Mouse (Mus musculus) hindbrain, postnatal 0 days (tissue): ENCODE measurements around the gene Cnnm3. TPM values are rescaled to one million over a fixed set of nuclear protein-coding genes. Genes with fewer than 3 reads are reported as not detected.
A peak's percentile ranks its signal among the peaks of the same experiment; 100 is the strongest.

Source experiments
- ATAC-seq: fragments of 200-750 bp; cut with Nextera tagmentation; 2 replicates; pipeline ENCODE4 v1.8.0; 2017; ENCODE audit warnings: mild to moderate bottlenecking, moderate TSS enrichment, moderate library complexity
- DNase-seq: peaks from one replicate; pipeline ENCODE4 v3.0.0-alpha.2; 2015; ENCODE audit warnings: low spot score
- H3K27ac ChIP-seq: fragments of 300-500 bp; sonication (generic); 2 replicates; pipeline ENCODE4 v1.5.1; 2014; ENCODE audit warnings: mild to moderate bottlenecking
- H3K27me3 ChIP-seq: fragments of 300-500 bp; sonication (generic); 2 replicates; pipeline ENCODE4 v1.6.1; 2014; ENCODE audit warnings: low read length, mixed read lengths; ENCODE audit not compliant: insufficient read depth
- H3K36me3 ChIP-seq: fragments of 300-500 bp; sonication (generic); 2 replicates; pipeline ENCODE4 v1.6.1; 2014; ENCODE audit warnings: low read length, mixed read lengths; ENCODE audit not compliant: insufficient read depth
- H3K4me1 ChIP-seq: fragments of 300-500 bp; sonication (generic); 2 replicates; pipeline ENCODE4 v1.6.1; 2014; ENCODE audit warnings: antibody characterized with exemption, low read length, mixed read lengths; ENCODE audit not compliant: insufficient read depth
- H3K4me2 ChIP-seq: fragments of 300-500 bp; sonication (generic); 2 replicates; pipeline ENCODE4 v1.6.1; 2014; ENCODE audit warnings: low read depth, mild to moderate bottlenecking, low read length, moderate library complexity, mixed read lengths
- H3K4me3 ChIP-seq: fragments of 300-500 bp; sonication (generic); 2 replicates; pipeline ENCODE4 v1.5.1; 2014; ENCODE audit warnings: low read length
- H3K9ac ChIP-seq: fragments of 300-500 bp; sonication (generic); replicated peaks from 2 replicates; pipeline ENCODE4 v1.6.1; 2014; ENCODE audit warnings: mild to moderate bottlenecking, low read length, moderate library complexity, mixed read lengths
- H3K9me3 ChIP-seq: fragments of 300-500 bp; sonication (generic); 2 replicates; pipeline ENCODE4 v1.6.1; 2016; ENCODE audit warnings: low read length, mixed read lengths
- CTCF ChIP-seq: IDR thresholded peaks from 2 replicates; pipeline ENCODE4 v1.5.1; 2016; ENCODE audit warnings: antibody characterized with exemption, control low read depth, low read depth
- WGBS: fragments of 180-500 bp; shearing (Covaris S2); extraction: QIAGEN DNeasy Blood & Tissue Kit; methylation state at CpG from one replicate; pipeline ENCODE4 v1.1.7; 2014; 5-methylcytosine and 5-hydroxymethylcytosine counted together
- polyA plus RNA-seq: library from polyadenylated mRNA; unstranded; fragments of >200 nt; fragmentation: Nextera tagmentation; extraction: Ambion mirVana; gene quantifications from 2 replicates; pipeline ENCODE4 v1.2.1, GENCODE M21; 2015
- total RNA-seq: library from RNA; depleted of rRNA; stranded (reverse); fragments of >200 nt; gene quantifications from 2 replicates; pipeline ENCODE4 v1.2.3, GENCODE M21; 2014; rRNA removed

Gene Cnnm3
- total RNA-seq (28.4 and 35.9 TPM in 2 replicates), polyA plus RNA-seq (5.2 and 5.4 TPM in 2 replicates)

DNA sequence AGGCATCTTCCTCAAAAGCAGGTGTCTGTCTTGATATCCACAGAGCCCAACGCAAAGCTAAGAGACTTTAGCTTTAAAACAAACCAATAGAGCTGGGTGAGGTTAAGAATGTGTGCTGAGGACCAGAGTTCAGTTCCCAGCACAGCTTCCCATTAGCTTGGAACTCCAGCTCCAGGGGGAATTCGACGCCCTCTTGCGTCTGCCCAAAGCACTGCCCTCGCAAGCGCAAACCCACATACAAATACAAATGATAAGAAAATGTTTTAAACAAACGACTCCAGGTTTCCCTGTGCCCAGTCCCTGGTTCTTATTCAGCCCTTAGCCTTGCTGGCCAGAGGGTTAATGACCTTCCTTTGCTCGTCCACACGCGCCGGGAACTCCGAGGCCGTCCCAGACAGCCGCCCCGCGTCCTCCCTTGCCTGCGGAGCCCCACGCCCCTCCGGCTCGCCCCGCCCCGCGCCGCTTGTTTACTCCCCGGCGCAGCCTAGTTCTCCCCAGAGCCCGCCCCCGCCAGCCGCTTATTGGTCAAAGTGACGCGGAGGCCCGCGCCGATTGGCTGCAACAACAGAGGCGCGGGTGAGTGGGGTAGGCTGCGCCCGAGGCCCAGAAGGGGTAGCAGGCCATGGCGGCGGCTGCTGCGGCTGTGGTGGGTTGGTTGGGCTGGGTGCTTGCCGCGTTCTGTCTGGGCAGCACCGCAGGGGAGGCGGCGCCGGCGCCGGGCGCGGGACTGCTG lies at the start of gene Cnnm3:
Gene Cnnm3, plus strand, starts transcription at position 579 of the 733 bp plus-strand sequence.
- Histone ChIP-seq H3K27ac (peak within 1 kb of the TSS; percentile 97), H3K4me1 (peaks cover 20% of the 10 kb centered on the region), H3K4me3 (peak within 1 kb of the TSS; percentile 93), H3K9me3 (no peaks in the 10 kb centered on the region), H3K4me2 (peak within 1 kb of the TSS; percentile 87), H3K27me3 (no peaks in the 10 kb centered on the region), H3K36me3 (peaks cover 9% of the 10 kb centered on the region; the same call in 1 of the 2 replicates), H3K9ac (peak within 1 kb of the TSS; percentile 83)
- peak; percentile 98 for DNase-seq
- peak; percentile 62 for TF ChIP-seq CTCF
- WGBS: 1% methylated on average over 50 of the region's 51 CpGs
- ATAC-seq: peak; percentile 97

DNA sequence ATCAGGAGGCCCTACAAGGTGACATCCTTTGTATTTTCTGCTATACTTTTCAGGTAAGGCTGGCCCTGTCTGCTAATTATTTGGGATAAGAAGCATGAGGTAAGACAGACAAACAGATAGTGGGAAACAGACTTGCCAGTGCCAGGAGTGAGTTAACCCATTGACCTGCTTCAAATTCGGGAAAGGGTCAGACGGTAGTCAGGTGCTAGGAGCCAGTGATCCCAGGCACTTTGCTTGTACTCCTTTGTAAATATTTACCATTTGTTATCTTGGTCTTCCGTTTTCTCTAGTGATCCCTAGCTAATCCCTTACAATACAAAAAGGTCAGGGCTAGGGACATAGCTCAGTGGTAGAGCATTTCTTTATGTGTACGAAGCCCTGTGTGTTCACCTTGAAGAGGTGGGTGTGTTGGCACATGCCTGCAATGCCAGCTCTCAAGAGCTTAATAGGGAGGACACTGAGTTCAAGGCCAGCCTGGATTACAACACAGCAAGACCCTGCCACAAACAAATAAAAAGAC lies 46.0 kb upstream of the Cnnm3 start:
- H3K4me1 ChIP-seq: 0 out of 2 replicates have a peak, but pooled peaks cover 2% of the 10 kb centered on the region
- no peak overlapping the region for H3K4me3 ChIP-seq
- WGBS: 81% methylated on average over 4 of the region's 4 CpGs
- no peaks in the 10 kb centered on the region for H3K36me3 ChIP-seq
- H3K4me2 ChIP-seq: no peak overlapping the region
- H3K9ac ChIP-seq: no peak overlapping the region
- DNase-seq (no peak), ATAC-seq (no peak)
- TF ChIP-seq CTCF: no peak
- no peaks in the 10 kb centered on the region for H3K9me3 ChIP-seq
- no peak overlapping the region for H3K27ac ChIP-seq
- H3K27me3 ChIP-seq: no peaks in the 10 kb centered on the region

DNA sequence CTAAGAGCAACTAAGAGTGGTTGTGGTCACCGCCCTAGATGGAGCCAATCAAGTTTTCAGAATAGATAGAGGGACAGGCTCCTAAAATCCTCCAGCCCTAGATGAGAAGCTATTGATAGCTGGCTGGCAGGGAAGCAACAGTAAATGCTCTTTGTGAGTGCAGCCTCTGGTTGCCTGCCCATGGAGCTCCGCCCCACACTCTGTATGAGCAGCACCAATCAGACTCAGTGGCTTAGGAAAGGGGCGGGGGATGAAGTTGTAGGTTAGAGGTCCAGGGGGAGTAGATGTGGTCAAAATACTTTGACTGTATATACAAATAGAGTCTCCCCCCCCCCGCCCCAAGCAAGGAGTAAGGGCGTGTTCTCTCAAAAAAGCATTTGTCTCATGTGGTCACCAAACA lies 44.2 kb upstream of the Cnnm3 start:
- no peak overlapping the region for H3K27ac ChIP-seq
- WGBS: 63% methylated on average over 5 of the region's 5 CpGs
- H3K4me1 ChIP-seq: peaks cover 5% of the 10 kb centered on the region; the same call in 1 of the 2 replicates
- TF ChIP-seq CTCF: no peak
- no peaks in the 10 kb centered on the region for H3K36me3 ChIP-seq
- H3K9me3 ChIP-seq: no peaks in the 10 kb centered on the region
- H3K4me3 ChIP-seq: no peak overlapping the region
- no peak overlapping the region for H3K4me2 ChIP-seq
- no peak for DNase-seq
- H3K27me3 ChIP-seq: no peaks in the 10 kb centered on the region
- no peak for ATAC-seq
- no peak overlapping the region for H3K9ac ChIP-seq

DNA sequence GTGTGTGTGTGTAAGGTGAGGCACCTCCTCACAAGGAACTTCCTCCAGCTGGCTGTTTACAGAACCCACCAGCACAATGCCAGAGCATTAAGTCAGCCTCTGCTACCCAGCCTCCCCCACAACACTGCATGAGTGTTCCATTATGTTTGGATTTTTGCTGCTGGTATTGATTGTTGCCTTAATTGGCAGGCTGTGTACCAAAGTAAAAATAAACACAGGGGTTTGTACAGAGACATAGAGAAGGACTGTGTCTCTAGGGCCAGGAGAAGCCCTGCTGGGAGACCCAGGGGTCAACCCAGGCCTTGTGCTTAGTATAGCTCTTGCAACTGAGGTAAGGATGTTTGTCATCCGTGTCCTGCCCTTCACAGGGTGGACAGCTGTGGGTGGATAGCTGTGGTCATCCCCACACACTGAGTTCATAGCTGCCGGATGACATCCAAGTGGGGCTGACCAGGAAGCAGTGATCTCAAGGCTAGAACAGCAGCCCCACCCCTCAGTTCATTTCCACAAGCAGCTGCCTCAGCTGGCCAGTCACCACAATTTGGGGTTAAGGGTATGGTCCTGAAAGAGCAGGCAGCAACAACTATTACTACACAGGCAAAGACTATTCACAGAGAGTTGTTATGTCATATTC lies 41.7 kb upstream of the Cnnm3 start:
- Histone ChIP-seq H3K27me3 (no peaks in the 10 kb centered on the region), H3K27ac (no peak overlapping the region), H3K4me3 (no peak overlapping the region), H3K9ac (no peak overlapping the region), H3K4me2 (no peak overlapping the region; the same call in 1 of the 2 replicates), H3K36me3 (no peaks in the 10 kb centered on the region), H3K4me1 (peaks cover 30% of the 10 kb centered on the region), H3K9me3 (no peaks in the 10 kb centered on the region)
- no peak for ATAC-seq
- WGBS: 44% methylated on average over 2 of the region's 2 CpGs
- no peak for DNase-seq
- no peak for TF ChIP-seq CTCF

DNA sequence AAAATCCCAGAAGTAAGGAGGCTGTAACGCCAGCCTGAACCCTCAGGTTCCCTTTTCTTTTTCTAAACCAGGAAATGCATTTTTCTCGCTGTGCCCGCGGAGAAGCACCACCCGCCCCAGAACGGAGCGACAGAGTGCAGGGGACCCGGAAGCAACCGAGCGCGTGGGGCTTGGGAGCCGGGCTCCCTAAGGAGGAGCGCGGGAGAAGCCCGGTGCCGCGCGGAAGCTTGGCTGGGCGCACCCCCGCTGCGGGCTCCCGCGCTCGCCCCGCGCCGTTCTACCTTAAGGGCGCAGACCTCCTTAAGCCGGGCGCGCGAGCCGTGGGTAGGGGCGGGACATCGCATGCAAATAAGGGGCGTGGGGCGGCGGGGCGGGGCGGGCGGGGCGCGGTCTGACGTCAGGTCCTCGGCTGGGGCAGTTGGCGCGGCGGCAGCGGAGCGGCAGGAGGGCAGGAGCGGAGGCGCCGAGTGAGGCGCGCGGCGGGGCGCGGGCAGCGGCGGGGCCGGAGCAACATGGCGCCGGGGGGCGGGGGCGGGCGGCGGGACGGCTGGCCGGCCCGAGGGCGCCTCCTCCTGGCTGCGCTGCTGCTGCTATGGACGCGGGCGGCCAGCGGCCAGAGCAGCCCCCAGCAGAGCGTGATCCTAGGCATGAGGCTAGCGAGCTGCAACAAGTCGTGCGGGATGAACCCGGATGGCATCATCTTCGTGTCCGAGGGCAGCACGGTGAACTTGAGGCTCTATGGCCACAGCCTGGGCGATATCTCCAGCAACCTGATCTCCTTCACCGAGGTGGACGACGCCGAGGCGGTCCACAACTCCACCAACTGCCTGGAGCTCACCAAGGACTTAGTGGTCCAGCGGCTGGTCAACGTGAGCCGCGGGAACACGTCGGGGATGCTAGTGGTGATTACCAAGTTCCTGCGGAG lies 40.2 kb upstream of the Cnnm3 start, which contains the start of gene Cnnm4:
Gene Cnnm4, plus strand, starts transcription at position 440 of the 925 bp plus-strand sequence.
- no peaks in the 10 kb centered on the region for H3K36me3 ChIP-seq
- peak; percentile 91 for DNase-seq
- peak; percentile 55 for TF ChIP-seq CTCF
- H3K27me3 ChIP-seq: no peaks in the 10 kb centered on the region
- peak; percentile 91 for ATAC-seq
- peaks cover 40% of the 10 kb centered on the region for H3K4me1 ChIP-seq
- H3K9ac ChIP-seq: peak within 1 kb of the TSS; percentile 71
- WGBS: under 1% methylated on average over 68 of the region's 98 CpGs
- H3K4me3 ChIP-seq: peak within 1 kb of the TSS; percentile 72
- H3K9me3 ChIP-seq: no peaks in the 10 kb centered on the region
- H3K27ac ChIP-seq: peak within 1 kb of the TSS; percentile 73
- H3K4me2 ChIP-seq: peak within 1 kb of the TSS; percentile 83

DNA sequence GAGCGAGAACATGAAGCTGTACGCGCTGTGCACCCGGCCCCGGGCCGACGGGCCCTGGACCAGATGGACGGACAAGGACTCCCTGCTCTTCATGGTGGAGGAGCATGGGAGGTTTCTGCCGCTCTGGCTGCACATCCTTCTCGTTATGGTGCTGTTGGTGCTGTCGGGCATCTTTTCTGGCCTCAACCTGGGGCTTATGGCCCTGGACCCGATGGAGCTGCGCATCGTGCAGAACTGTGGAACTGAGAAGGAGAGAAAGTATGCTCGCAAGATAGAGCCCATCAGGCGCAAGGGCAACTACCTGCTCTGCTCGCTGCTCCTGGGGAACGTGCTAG lies 39.6 kb upstream of the Cnnm3 start:
- no peak for DNase-seq
- WGBS: 15% methylated on average over 18 of the region's 18 CpGs
- Histone ChIP-seq H3K9me3 (no peaks in the 10 kb centered on the region), H3K4me1 (peaks cover 40% of the 10 kb centered on the region), H3K4me2 (peak overlapping the region; percentile 83), H3K27me3 (no peaks in the 10 kb centered on the region), H3K4me3 (peak overlapping the region; percentile 72), H3K27ac (peak overlapping the region; percentile 73; the same call in 1 of the 2 replicates), H3K36me3 (no peaks in the 10 kb centered on the region), H3K9ac (peak overlapping the region; percentile 71)
- TF ChIP-seq CTCF: no peak
- ATAC-seq: peak; percentile 22
